Mouse (Mus musculus): Measurements from ENCODE around the gene Olfr157.

DNA sequence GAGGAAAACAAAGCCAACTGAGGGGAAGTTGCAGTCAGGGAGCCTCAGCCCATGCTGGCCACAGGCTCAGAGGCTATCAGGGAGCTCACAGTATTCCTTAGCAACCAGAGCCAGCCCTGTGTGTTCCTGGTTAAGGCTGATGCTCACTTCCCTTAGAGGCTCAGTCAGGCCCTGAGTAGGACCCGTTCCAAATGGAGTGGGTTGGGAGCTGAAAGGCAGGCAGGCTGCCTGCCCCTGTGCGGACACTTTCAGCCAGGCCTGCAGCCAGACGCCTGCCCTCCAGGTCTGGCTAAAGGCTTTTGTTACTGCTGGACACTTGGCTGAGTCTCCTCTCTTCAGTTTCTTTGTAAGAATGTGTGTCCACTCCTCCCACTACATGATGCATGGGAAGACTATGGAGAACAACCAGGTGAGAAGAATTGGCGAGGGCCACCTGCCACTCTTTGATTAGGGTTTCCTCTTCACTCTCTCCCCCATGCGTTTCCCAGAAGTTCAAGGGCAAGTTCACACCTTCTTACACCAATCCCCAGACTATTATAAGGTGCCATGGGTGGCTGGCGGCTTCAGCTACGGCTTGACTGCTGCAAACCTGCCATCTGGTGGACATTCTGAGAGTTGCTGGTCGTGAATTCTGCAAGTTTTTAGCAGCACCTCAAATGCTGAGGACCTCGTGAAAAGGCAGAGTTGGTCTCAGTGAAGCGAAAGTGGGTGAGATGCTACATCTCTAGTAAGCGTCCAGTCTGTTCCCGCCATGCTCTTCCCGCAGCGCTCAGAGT lies 20.9 kb upstream of the Olfr157 start:
- TF ChIP-seq CTCF (IDR thresholded peaks at IDR 0.05; ENCODE audit: insufficient read depth, low read depth, low read length) (peak; percentile 66), POLR2A (IDR thresholded peaks at IDR 0.05; ENCODE audit: insufficient read depth, low read depth, low read length) (no peak)
